Mouse (Mus musculus) A20 (cell line): ENCODE data around the gene Gna13.

ENCODE experiments used
- DNase-seq: peaks from one replicate; pipeline ENCODE4 v3.0.0-alpha.2; 2011; ENCODE audit warnings: low read depth, low spot score

Gene Gna13

GRCm38 (mm10) chr11:109349652-109350316 is 12.8 kb upstream of the Gna13 start:
- no peak for DNase-seq

- DNase-seq: no peak
These were observed 12.3 kb upstream of the Gna13 start for GRCm38 (mm10) chr11:109350317-109350714.

- no peak for DNase-seq
These were observed 11.1 kb upstream of the Gna13 start for GRCm38 (mm10) chr11:109351489-109351888.

GRCm38 (mm10) chr11:109353391-109354235 is 9.0 kb upstream of the Gna13 start:
- DNase-seq: no peak

GRCm38 (mm10) chr11:109354236-109354613 is 8.4 kb upstream of the Gna13 start:
- DNase-seq: no peak

- no peak for DNase-seq
These were observed 6.8 kb upstream of the Gna13 start for GRCm38 (mm10) chr11:109355771-109356388.

GRCm38 (mm10) chr11:109357171-109357570 is 5.5 kb upstream of the Gna13 start:
- no peak for DNase-seq

GRCm38 (mm10) chr11:109358549-109358948 is 4.1 kb upstream of the Gna13 start:
- no peak for DNase-seq

GRCm38 (mm10) chr11:109359043-109359752 is 3.4 kb upstream of the Gna13 start:
- DNase-seq: no peak

GRCm38 (mm10) chr11:109360102-109360501 is 2.5 kb upstream of the Gna13 start:
- DNase-seq: no peak

GRCm38 (mm10) chr11:109360581-109361040 is 2.0 kb upstream of the Gna13 start:
- DNase-seq: no peak

GRCm38 (mm10) chr11:109361241-109361630 is 1.4 kb upstream of the Gna13 start:
- DNase-seq: no peak

GRCm38 (mm10) chr11:109361631-109362462 is 784 bp upstream of the Gna13 start:
- peak; percentile 81 for DNase-seq

GRCm38 (mm10) chr11:109363191-109364133 is 831 bp downstream of the Gna13 start:
- peak; percentile 76 for DNase-seq

- peak; percentile 69 for DNase-seq
These were observed 1.7 kb downstream of the Gna13 start for GRCm38 (mm10) chr11:109364337-109364736.

GRCm38 (mm10) chr11:109364881-109365280 is 2.2 kb downstream of the Gna13 start:
- peak; percentile 83 for DNase-seq

- DNase-seq: no peak
These were observed 3.2 kb downstream of the Gna13 start for GRCm38 (mm10) chr11:109365818-109366217.

GRCm38 (mm10) chr11:109366802-109367579 is 4.4 kb downstream of the Gna13 start:
- DNase-seq: no peak
